8 mouse cellular contexts compared by ENCODE assay signal in the genomic region with DNA sequence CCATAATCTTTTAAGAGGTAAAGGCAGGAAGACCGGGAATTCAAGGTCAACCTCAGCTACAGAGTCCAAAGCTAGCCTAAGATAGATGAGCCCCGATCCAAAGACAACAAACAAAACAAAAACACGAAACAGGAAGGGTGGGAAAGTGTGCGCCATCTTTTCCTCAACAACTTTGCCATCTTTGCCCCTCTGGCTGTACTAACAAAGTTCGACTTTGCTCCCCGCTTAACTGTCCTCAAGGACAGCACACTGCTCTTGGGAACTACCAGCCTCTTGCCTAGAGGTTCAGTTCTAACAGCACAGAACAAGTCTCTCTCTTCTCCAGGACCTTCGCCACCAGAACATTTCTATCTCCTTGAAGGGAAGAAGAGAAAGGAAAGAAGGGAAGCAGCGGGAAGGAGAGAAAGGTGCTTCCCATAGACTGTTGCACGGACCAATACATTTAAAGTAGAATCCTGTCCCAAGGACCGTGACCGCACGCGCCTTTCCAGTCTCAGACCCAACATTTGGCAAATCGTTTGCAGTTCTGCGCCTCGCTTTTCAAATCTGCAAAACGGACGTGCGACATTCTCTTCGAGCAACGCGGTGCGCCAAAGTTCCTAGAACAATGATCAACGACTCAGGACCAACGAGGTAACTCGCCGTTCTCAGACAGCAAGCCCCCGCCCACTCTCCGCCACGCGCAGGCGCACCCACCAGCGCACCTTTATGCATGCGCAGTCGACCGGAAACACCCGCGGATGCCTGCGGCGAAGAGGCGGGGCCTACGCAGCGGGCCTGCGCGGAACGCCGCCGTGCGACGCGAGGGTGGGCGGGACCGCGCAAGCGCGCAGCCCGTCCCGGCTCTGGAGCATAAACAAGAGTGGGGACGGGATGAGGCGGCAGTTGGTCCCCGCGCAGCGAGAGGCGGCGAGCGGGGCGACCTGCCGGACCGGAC. TPM values are rescaled to one million over a fixed set of nuclear protein-coding genes. Genes with fewer than 3 reads are reported as not detected.
DNase-seq lines count a peak whose midpoint lies in the region; ATAC-seq and TF ChIP-seq lines count a peak whose summit lies in the region.

No protein-coding gene starts in this region.

- H3K27ac ChIP-seq in hindbrain, embryonic 15.5 days (replicated peaks), result peak overlapping the region; percentile 76

- ATAC-seq in Patski, result peak; percentile 61
- peak; percentile 97 for ATAC-seq in hindbrain, embryonic 15.5 days (ENCODE audit: low FRiP score, low read depth)

- peak; percentile 70 for DNase-seq in Patski (ENCODE audit: low read depth, low spot score)
- peak; percentile 99 for DNase-seq in cerebellum, postnatal 14 days
- DNase-seq in frontal cortex, postnatal 25 days (ENCODE audit: low spot score in 2 of 2), result peak; percentile 91 to 95
- peak; percentile 94 for DNase-seq in left cerebral cortex, adult 11 months (ENCODE audit: low spot score)
- DNase-seq in lung, postnatal 4 days, result peak; percentile 97 to 98
- peak; percentile 93 for DNase-seq in retina, postnatal 7 days (ENCODE audit: low read depth, low spot score)
- DNase-seq in urinary bladder, adult 2 months (ENCODE audit: low spot score), result peak; percentile 94

- no peak for TF ChIP-seq CTCF in Patski (IDR thresholded peaks at IDR 0.05)

- no peaks in the 10 kb centered on the region for H3K27me3 ChIP-seq in Patski
- H3K27me3 ChIP-seq in hindbrain, embryonic 15.5 days, result no peaks in the 10 kb centered on the region

- under 1% methylated on average over 69 of the region's 69 CpGs for WGBS in hindbrain, embryonic 15.5 days

- in situ Hi-C loops in Patski (cut with MboI; ENCODE audit: low pct_unique_long_range_greater_than_20kb), result no loop called here

- H3K9me3 ChIP-seq in hindbrain, embryonic 15.5 days, result no peaks in the 10 kb centered on the region

- H3K4me2 ChIP-seq in hindbrain, embryonic 15.5 days, result peak overlapping the region; percentile 90

- peaks cover 18% of the 10 kb centered on the region for H3K4me1 ChIP-seq in hindbrain, embryonic 15.5 days (replicated peaks)

- H3K36me3 ChIP-seq in hindbrain, embryonic 15.5 days, result peaks cover 2% of the 10 kb centered on the region; the same call in 1 of the 2 replicates

- H3K4me3 ChIP-seq in hindbrain, embryonic 15.5 days, result peak overlapping the region; percentile 81

- CTCF ChIA-PET in Patski (lab: Charles Lee), result no interaction called here

- peak overlapping the region; percentile 79 for H3K9ac ChIP-seq in hindbrain, embryonic 15.5 days

- POLR2A ChIA-PET in Patski (lab: Charles Lee), result interaction anchor here (0.6 kb wide), 1 partner anchor 54 kb away, joined by 3 read pairs; no protein-coding TSS in a partner anchor

RNA-seq across cellular contexts. Expression of a gene that starts 1.5 kb away (rescaled TPM):
- 60.3 TPM for polyA plus RNA-seq in Patski (2021)
- polyA plus RNA-seq in hindbrain, embryonic 15.5 days (2015; fragmentation: Nextera tagmentation; extraction: Ambion mirVana), result 44.6 and 45.7 TPM in 2 replicates
- polyA plus RNA-seq in urinary bladder, adult 2 months (2012; rRNA removed), result 41.4 and 43.4 TPM in 2 replicates

RNA-seq across cellular contexts. Expression of a gene that starts 20.4 kb away (rescaled TPM):
- not detected for polyA plus RNA-seq in Patski (2021)
- polyA plus RNA-seq in hindbrain, embryonic 15.5 days (2015; fragmentation: Nextera tagmentation; extraction: Ambion mirVana), result 63.2 and 63.8 TPM in 2 replicates
- 0.18 and 0.31 TPM in 2 replicates for polyA plus RNA-seq in urinary bladder, adult 2 months (2012; rRNA removed)

Comparison
In these comparisons a context has a peak if more than half of its experiments do, and no peak if none do; other contexts are left out.
1. Peak in every context shown above with its lines: DNase-seq, ATAC-seq, H3K4me3 ChIP-seq and H3K27ac ChIP-seq.
2. RNA of a gene that starts 20.4 kb away (polyA plus RNA-seq): 63.2 to 63.8 TPM in hindbrain, embryonic 15.5 days; 0.18 to 0.31 TPM in urinary bladder, adult 2 months and not detected in Patski (single experiment); every median in the first group is over 10 times any median in the second.